Mouse (Mus musculus) common myeloid progenitor, adult 5-6 weeks (primary cell): Measurements from ENCODE around the gene Dnajb12. TPM values are rescaled to one million over a fixed set of nuclear protein-coding genes. Genes with fewer than 3 reads are reported as not detected.
A peak's percentile ranks its signal among the peaks of the same experiment; 100 is the strongest.
"Not testable (repeated sequence)": the region's sequence is repeated elsewhere in the genome, so short reads cannot be mapped to it uniquely, and the experiment has no call there.

Experiments used
- ATAC-seq: replicated peaks from 2 replicates; pipeline ENCODE4 v1.8.0; 2016; ENCODE audit warnings: low read depth, mild to moderate bottlenecking, moderate TSS enrichment, inconsistent platforms; ENCODE audit not compliant: poor library complexity, severe bottlenecking
- total RNA-seq: library from RNA; stranded (forward); fragments of 200-1000, 187-1606 nt; gene quantifications from 2 replicates; pipeline ENCODE4 v1.2.3, GENCODE M21; 2017

Gene Dnajb12
- total RNA-seq, 1 experiment from 2014 or later, result 23.9 TPM

GRCm38 (mm10) chr10:59864884-59865726 lies 14.3 kb upstream of the Dnajb12 start:
- ATAC-seq, result peak; percentile 95

GRCm38 (mm10) chr10:59868266-59868665 lies 11.1 kb upstream of the Dnajb12 start:
- no peak for ATAC-seq

GRCm38 (mm10) chr10:59870038-59870437 lies 9.3 kb upstream of the Dnajb12 start:
- ATAC-seq, result no peak

GRCm38 (mm10) chr10:59872651-59873050 lies 6.7 kb upstream of the Dnajb12 start:
- ATAC-seq, result not testable (repeated sequence)

GRCm38 (mm10) chr10:59873206-59873605 lies 6.2 kb upstream of the Dnajb12 start:
- ATAC-seq, result no peak

- peak; percentile 73 for ATAC-seq
Measured at GRCm38 (mm10) chr10:59873613-59874012, 5.7 kb upstream of the Dnajb12 start.

GRCm38 (mm10) chr10:59875396-59875795 lies 4.0 kb upstream of the Dnajb12 start:
- no peak for ATAC-seq

GRCm38 (mm10) chr10:59876698-59877097 lies 2.7 kb upstream of the Dnajb12 start:
- ATAC-seq, result not testable (repeated sequence)

- no peak for ATAC-seq
Measured at GRCm38 (mm10) chr10:59877421-59878117, 1.8 kb upstream of the Dnajb12 start.

GRCm38 (mm10) chr10:59878823-59879222 lies 533 bp upstream of the Dnajb12 start:
- ATAC-seq, result peak; percentile 34

- ATAC-seq, result peak; percentile 16; the same call in 1 of the 2 replicates
Measured at GRCm38 (mm10) chr10:59880029-59880386, 652 bp downstream of the Dnajb12 start.

- ATAC-seq, result no peak
Measured at GRCm38 (mm10) chr10:59880837-59881236, 1.5 kb downstream of the Dnajb12 start.

- no peak for ATAC-seq
Measured at GRCm38 (mm10) chr10:59884327-59885173, 5.2 kb downstream of the Dnajb12 start.

GRCm38 (mm10) chr10:59885174-59886080 lies 6.1 kb downstream of the Dnajb12 start:
- ATAC-seq, result 0 out of 2 replicates have a peak, but pooled peaks have one; percentile 15

GRCm38 (mm10) chr10:59886081-59886466 lies 6.7 kb downstream of the Dnajb12 start:
- ATAC-seq, result no peak

GRCm38 (mm10) chr10:59887432-59887831 lies 8.1 kb downstream of the Dnajb12 start:
- peak; percentile 46 for ATAC-seq

GRCm38 (mm10) chr10:59889339-59889738 lies 10.0 kb downstream of the Dnajb12 start:
- ATAC-seq, result peak; percentile 19; the same call in 1 of the 2 replicates

- no peak for ATAC-seq
Measured at GRCm38 (mm10) chr10:59889953-59890751, 10.8 kb downstream of the Dnajb12 start.
